Mouse (Mus musculus) bone marrow macrophage, adult 2 months (primary cell): ENCODE data around the gene Cers1. TPM values are rescaled to one million over a fixed set of nuclear protein-coding genes. Genes with fewer than 3 reads are reported as not detected.
A peak's percentile ranks its signal among the peaks of the same experiment; 100 is the strongest.

Experiments used
- H3K27ac ChIP-seq: 2 replicates; pipeline ENCODE4 v1.5.1; 2012; ENCODE audit warnings: low read depth, low read length; ENCODE audit not compliant: insufficient read depth
- H3K4me1 ChIP-seq: 2 replicates; pipeline ENCODE4 v1.6.1; 2012; ENCODE audit warnings: low read length; ENCODE audit not compliant: control insufficient read depth, insufficient read depth
- H3K4me3 ChIP-seq: 2 replicates; pipeline ENCODE4 v1.5.1; 2012; ENCODE audit warnings: mild to moderate bottlenecking, low read length, moderate library complexity; ENCODE audit not compliant: insufficient read depth
- CTCF ChIP-seq: IDR thresholded peaks from 2 replicates; pipeline ENCODE4 v1.5.1; 2012; ENCODE audit warnings: low read depth, mild to moderate bottlenecking, low read length, moderate library complexity
- POLR2A ChIP-seq: IDR thresholded peaks from 2 replicates; pipeline ENCODE4 v1.6.1; 2012; ENCODE audit warnings: mild to moderate bottlenecking, low read depth, low read length, borderline replicate concordance
- polyA plus RNA-seq: library from polyadenylated mRNA; stranded (reverse); fragments of >200 nt; gene quantifications from 2 replicates; pipeline ENCODE4 v1.2.4, GENCODE M21; 2012; ENCODE audit not compliant: missing spikeins, insufficient read depth, insufficient read length

Cers1 gene
- polyA plus RNA-seq, 1 experiment = not detected

GRCm38 (mm10) chr8:70330741-70331364 is 15.3 kb downstream of the Cers1 start:
- no peaks in the 10 kb centered on the region for H3K4me1 ChIP-seq
- TF ChIP-seq POLR2A = no peak
- TF ChIP-seq CTCF = no peak
- H3K27ac ChIP-seq = no peak overlapping the region
- H3K4me3 ChIP-seq = no peak overlapping the region

- no peak for TF ChIP-seq CTCF
- TF ChIP-seq POLR2A = no peak
- H3K27ac ChIP-seq = no peak overlapping the region
- H3K4me1 ChIP-seq = no peaks in the 10 kb centered on the region
- no peak overlapping the region for H3K4me3 ChIP-seq
Observed at GRCm38 (mm10) chr8:70331526-70331925, 16.0 kb downstream of the Cers1 start.

- no peak for TF ChIP-seq POLR2A
- TF ChIP-seq CTCF = no peak
- Histone ChIP-seq H3K27ac (no peak overlapping the region), H3K4me1 (no peaks in the 10 kb centered on the region), H3K4me3 (no peak overlapping the region)
Observed at GRCm38 (mm10) chr8:70332070-70332877, 16.7 kb downstream of the Cers1 start.

GRCm38 (mm10) chr8:70332878-70333202 is 17.3 kb downstream of the Cers1 start:
- H3K4me3 ChIP-seq = no peak overlapping the region
- TF ChIP-seq CTCF = no peak
- TF ChIP-seq POLR2A = no peak
- no peak overlapping the region for H3K27ac ChIP-seq
- H3K4me1 ChIP-seq = no peaks in the 10 kb centered on the region

- peaks cover 16% of the 10 kb centered on the region for H3K4me1 ChIP-seq
- TF ChIP-seq CTCF = no peak
- TF ChIP-seq POLR2A = no peak
Observed at GRCm38 (mm10) chr8:70338931-70339330, 23.4 kb downstream of the Cers1 start.

GRCm38 (mm10) chr8:70340659-70341058 is 25.1 kb downstream of the Cers1 start:
- Histone ChIP-seq H3K4me1 (peaks cover 16% of the 10 kb centered on the region), H3K4me3 (no peak overlapping the region), H3K27ac (no peak overlapping the region)
- TF ChIP-seq CTCF (no peak), POLR2A (no peak)

More at GRCm38 (mm10) chr8:70338931-70339330, 23.4 kb downstream of the Cers1 start:
- H3K27ac ChIP-seq = no peak overlapping the region
- H3K4me3 ChIP-seq = no peak overlapping the region

- Histone ChIP-seq H3K4me1 (peaks cover 16% of the 10 kb centered on the region), H3K4me3 (no peak overlapping the region), H3K27ac (peak overlapping the region; percentile 37)
- TF ChIP-seq POLR2A = no peak
Observed at GRCm38 (mm10) chr8:70342007-70342406, 26.4 kb downstream of the Cers1 start.

- no peak overlapping the region for H3K4me3 ChIP-seq
- H3K4me1 ChIP-seq = peaks cover 23% of the 10 kb centered on the region
Observed at GRCm38 (mm10) chr8:70343076-70343475, 27.5 kb downstream of the Cers1 start.

GRCm38 (mm10) chr8:70343696-70344095 is 28.1 kb downstream of the Cers1 start:
- Histone ChIP-seq H3K27ac (no peak overlapping the region), H3K4me3 (no peak overlapping the region), H3K4me1 (peaks cover 28% of the 10 kb centered on the region)
- TF ChIP-seq CTCF (peak; percentile 46), POLR2A (no peak)

More at GRCm38 (mm10) chr8:70343076-70343475, 27.5 kb downstream of the Cers1 start:
- H3K27ac ChIP-seq = no peak overlapping the region
- TF ChIP-seq CTCF (no peak), POLR2A (no peak)

GRCm38 (mm10) chr8:70344279-70344678 is 28.7 kb downstream of the Cers1 start:
- TF ChIP-seq POLR2A = no peak
- TF ChIP-seq CTCF = no peak
- H3K4me3 ChIP-seq = no peak overlapping the region
- no peak overlapping the region for H3K27ac ChIP-seq
- H3K4me1 ChIP-seq = peaks cover 28% of the 10 kb centered on the region

- H3K27ac ChIP-seq = no peak overlapping the region
- no peak overlapping the region for H3K4me3 ChIP-seq
- H3K4me1 ChIP-seq = peaks cover 35% of the 10 kb centered on the region
- TF ChIP-seq POLR2A (no peak), CTCF (no peak)
Observed at GRCm38 (mm10) chr8:70347443-70347842, 31.9 kb downstream of the Cers1 start.
